Mouse (Mus musculus): Measurements from ENCODE around the gene Gstt2.
A peak's percentile ranks its signal among the peaks of the same experiment; 100 is the strongest.

The Gstt2 gene

GRCm38 (mm10) chr10:75837248-75837759, at the start of gene Gstt2:
Gene Gstt2, minus strand, starts transcription at chr10:75837424.
- peak; percentile 94 to 96 for DNase-seq

GRCm38 (mm10) chr10:75884742-75885141, 47.5 kb upstream of the Gstt2 start:
- no peak for DNase-seq

- DNase-seq: peak; percentile 83 to 87
Observed at GRCm38 (mm10) chr10:75883232-75883552, 46.0 kb upstream of the Gstt2 start.

- no peak for DNase-seq
Observed at GRCm38 (mm10) chr10:75882433-75883231, 45.4 kb upstream of the Gstt2 start.

- no peak for DNase-seq
Observed at GRCm38 (mm10) chr10:75881578-75882432, 44.6 kb upstream of the Gstt2 start.

- DNase-seq: no peak
Observed at GRCm38 (mm10) chr10:75880771-75881577, 43.8 kb upstream of the Gstt2 start.

GRCm38 (mm10) chr10:75880351-75880750, 43.1 kb upstream of the Gstt2 start:
- no peak for DNase-seq

GRCm38 (mm10) chr10:75878836-75879235, 41.6 kb upstream of the Gstt2 start:
- peak; percentile 34 to 49 for DNase-seq

GRCm38 (mm10) chr10:75873543-75874170, 36.4 kb upstream of the Gstt2 start:
- DNase-seq: no peak

GRCm38 (mm10) chr10:75872915-75873542, 35.8 kb upstream of the Gstt2 start:
- DNase-seq: peak; percentile 65 to 77

GRCm38 (mm10) chr10:75872025-75872914, 35.0 kb upstream of the Gstt2 start:
- DNase-seq: no peak

- no peak for DNase-seq
Observed at GRCm38 (mm10) chr10:75861587-75861986, 24.4 kb upstream of the Gstt2 start.

- DNase-seq: no peak
Observed at GRCm38 (mm10) chr10:75860746-75861145, 23.5 kb upstream of the Gstt2 start.

- DNase-seq: peak; percentile 88 to 90
Observed at GRCm38 (mm10) chr10:75859786-75860470, 22.7 kb upstream of the Gstt2 start, which contains the start of gene Mif. Gene Mif, minus strand, starts transcription at chr10:75860240.

GRCm38 (mm10) chr10:75859107-75859746, 22.0 kb upstream of the Gstt2 start:
- peak; percentile 21 to 51 for DNase-seq

- no peak for DNase-seq
Observed at GRCm38 (mm10) chr10:75857598-75857997, 20.4 kb upstream of the Gstt2 start.

- DNase-seq: no peak
Observed at GRCm38 (mm10) chr10:75856976-75857375, 19.8 kb upstream of the Gstt2 start.

- no peak for DNase-seq
Observed at GRCm38 (mm10) chr10:75856155-75856907, 19.1 kb upstream of the Gstt2 start.

Measured in lung, adult 18-20 months (tissue).